Mouse (Mus musculus) lung, embryonic 14.5 days (tissue): ENCODE measurements at regions not wholly inside any gene's neighbourhood (a gene's known extent, or its start where the extent isn't known, plus 50 kb on each side); places are given as distances from the start of the nearest gene placed in this dataset.

Experiments
- ATAC-seq: fragments of 200-750 bp; cut with Nextera tagmentation; 2 replicates; pipeline ENCODE4 v1.8.0; 2017; ENCODE audit warnings: mild to moderate bottlenecking, moderate TSS enrichment, moderate library complexity; ENCODE audit not compliant: insufficient read depth
- DNase-seq: peaks from one replicate; pipeline ENCODE4 v3.0.0-alpha.2; 2015
- H3K27ac ChIP-seq: fragments of 300-500 bp; sonication (generic); 2 replicates; pipeline ENCODE4 v1.5.1; 2014; ENCODE audit warnings: low read depth, mild to moderate bottlenecking, moderate library complexity
- H3K27me3 ChIP-seq: fragments of 300-500 bp; sonication (generic); 2 replicates; pipeline ENCODE4 v1.6.1; 2014; ENCODE audit warnings: low read length, control low read depth; ENCODE audit not compliant: insufficient read depth
- H3K36me3 ChIP-seq: fragments of 300-500 bp; sonication (generic); 2 replicates; pipeline ENCODE4 v1.6.1; 2014; ENCODE audit warnings: control low read depth; ENCODE audit not compliant: insufficient read depth
- H3K4me1 ChIP-seq: fragments of 300-500 bp; sonication (generic); 2 replicates; pipeline ENCODE4 v1.6.1; 2014; ENCODE audit warnings: antibody characterized with exemption, control low read depth; ENCODE audit not compliant: insufficient read depth
- H3K4me2 ChIP-seq: fragments of 300-500 bp; sonication (generic); 2 replicates; pipeline ENCODE4 v1.6.1; 2014; ENCODE audit warnings: mild to moderate bottlenecking
- H3K4me3 ChIP-seq: fragments of 300-500 bp; sonication (generic); 2 replicates; pipeline ENCODE4 v1.5.1; 2014; ENCODE audit warnings: low read depth, low read length
- H3K9ac ChIP-seq: fragments of 300-500 bp; sonication (generic); 2 replicates; pipeline ENCODE4 v1.6.1; 2014
- H3K9me3 ChIP-seq: fragments of 300-500 bp; sonication (generic); 2 replicates; pipeline ENCODE4 v1.6.1; 2016; ENCODE audit warnings: low read depth, low read length, control low read depth
- CTCF ChIP-seq: IDR thresholded peaks from 2 replicates; pipeline ENCODE4 v1.5.1; 2016; ENCODE audit warnings: antibody characterized with exemption, low read depth
- WGBS: fragments of 180-500 bp; shearing (Covaris S2); extraction: QIAGEN DNeasy Blood & Tissue Kit; methylation state at CpG from one replicate; pipeline ENCODE4 v1.1.7; 2014; 5-methylcytosine and 5-hydroxymethylcytosine counted together

DNA sequence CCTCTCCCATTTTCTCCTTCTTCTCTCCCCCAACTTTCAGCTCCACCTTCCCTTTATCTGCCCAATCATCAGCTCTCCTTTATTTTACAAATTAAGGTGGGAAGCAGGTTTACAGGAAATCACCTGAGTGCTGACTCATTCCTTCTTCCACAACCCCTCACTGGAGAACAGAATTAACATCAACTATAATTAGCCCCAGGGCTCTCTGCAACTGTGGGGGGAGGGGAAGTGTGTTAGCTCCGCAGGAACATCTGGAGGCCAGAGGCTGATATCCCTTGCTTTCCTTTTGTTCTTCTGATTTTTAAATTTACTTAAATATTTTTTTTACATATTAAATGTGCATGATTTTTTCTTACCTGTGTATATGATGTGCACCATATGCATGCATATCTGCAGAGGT lies 459.4 kb upstream of the 3110018I06Rik start:
- 28% methylated on average over 1 of the region's 1 CpGs for WGBS
- no peak for TF ChIP-seq CTCF
- H3K9me3 ChIP-seq, result no peaks in the 10 kb centered on the region
- H3K27ac ChIP-seq, result no peak overlapping the region
- H3K36me3 ChIP-seq, result no peaks in the 10 kb centered on the region
- H3K9ac ChIP-seq, result no peak overlapping the region
- no peaks in the 10 kb centered on the region for H3K4me1 ChIP-seq
- H3K4me3 ChIP-seq, result no peak overlapping the region
- H3K4me2 ChIP-seq, result no peak overlapping the region
- DNase-seq (no peak), ATAC-seq (no peak)
- H3K27me3 ChIP-seq, result 0 out of 2 replicates have a peak, but pooled peaks cover 4% of the 10 kb centered on the region

DNA sequence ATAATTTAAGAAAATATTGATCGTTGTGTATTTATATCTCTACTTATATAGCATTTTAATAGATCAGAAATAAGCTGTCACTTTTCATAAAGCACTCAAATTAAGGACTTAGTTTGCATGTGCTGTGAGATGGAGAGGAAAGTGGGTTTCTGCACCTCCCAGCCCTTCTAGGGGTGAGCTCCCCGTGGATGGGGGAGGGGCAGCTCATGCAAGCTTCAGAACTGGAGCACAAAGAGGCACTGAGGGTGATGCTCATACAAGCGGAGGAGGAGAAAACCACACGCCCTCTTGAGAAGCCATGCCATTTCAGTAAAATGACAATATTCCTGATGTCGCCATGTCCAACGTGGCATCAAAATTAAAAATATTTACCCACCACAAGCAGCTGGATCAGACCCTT lies 452.1 kb upstream of the 3110018I06Rik start:
- whole genome bisulfite sequencing, result 68% methylated on average over 6 of the region's 6 CpGs
- Histone ChIP-seq H3K4me3 (no peak overlapping the region), H3K4me1 (no peaks in the 10 kb centered on the region), H3K27me3 (no peaks in the 10 kb centered on the region), H3K9ac (no peak overlapping the region), H3K27ac (no peak overlapping the region), H3K9me3 (no peaks in the 10 kb centered on the region), H3K4me2 (no peak overlapping the region), H3K36me3 (no peaks in the 10 kb centered on the region)
- TF ChIP-seq CTCF, result no peak
- DNase-seq, result no peak
- ATAC-seq, result no peak

- no peak overlapping the region for H3K9ac ChIP-seq
- no peaks in the 10 kb centered on the region for H3K27me3 ChIP-seq
- DNase-seq (no peak), ATAC-seq (no peak)
- H3K9me3 ChIP-seq, result no peaks in the 10 kb centered on the region
- H3K4me2 ChIP-seq, result no peak overlapping the region
- WGBS, result 73% methylated on average over 13 of the region's 13 CpGs
- H3K36me3 ChIP-seq, result no peaks in the 10 kb centered on the region
- H3K27ac ChIP-seq, result no peak overlapping the region
- no peak overlapping the region for H3K4me3 ChIP-seq
- no peaks in the 10 kb centered on the region for H3K4me1 ChIP-seq
- no peak for TF ChIP-seq CTCF
These were observed 446.3 kb upstream of the 3110018I06Rik start for GRCm38 (mm10) chr12:107041927-107042652.

DNA sequence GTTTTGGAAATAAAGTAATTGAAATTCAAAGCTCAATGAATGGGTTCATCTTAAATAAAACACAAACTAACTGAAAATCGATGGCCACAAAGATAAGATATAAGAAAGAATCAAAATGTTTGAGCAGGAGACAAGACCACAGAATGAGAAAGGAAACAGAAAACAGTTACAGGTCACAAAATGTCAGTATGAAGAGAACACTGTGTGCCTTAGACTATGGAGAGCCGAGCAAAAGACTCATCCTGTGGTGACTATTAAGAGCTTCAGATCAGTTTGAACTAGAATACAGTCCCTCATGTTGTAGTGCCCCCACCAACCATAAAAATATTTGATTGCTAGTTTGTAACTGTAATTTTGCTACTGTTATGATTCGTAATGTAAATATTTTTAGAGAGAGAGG lies 441.9 kb upstream of the 3110018I06Rik start:
- no peaks in the 10 kb centered on the region for H3K9me3 ChIP-seq
- H3K4me1 ChIP-seq, result no peaks in the 10 kb centered on the region
- no peak overlapping the region for H3K27ac ChIP-seq
- TF ChIP-seq CTCF, result no peak
- H3K36me3 ChIP-seq, result no peaks in the 10 kb centered on the region
- H3K4me2 ChIP-seq, result no peak overlapping the region
- H3K9ac ChIP-seq, result no peak overlapping the region
- WGBS, result 78% methylated on average over 3 of the region's 3 CpGs
- no peaks in the 10 kb centered on the region for H3K27me3 ChIP-seq
- no peak for ATAC-seq
- H3K4me3 ChIP-seq, result no peak overlapping the region
- no peak for DNase-seq

DNA sequence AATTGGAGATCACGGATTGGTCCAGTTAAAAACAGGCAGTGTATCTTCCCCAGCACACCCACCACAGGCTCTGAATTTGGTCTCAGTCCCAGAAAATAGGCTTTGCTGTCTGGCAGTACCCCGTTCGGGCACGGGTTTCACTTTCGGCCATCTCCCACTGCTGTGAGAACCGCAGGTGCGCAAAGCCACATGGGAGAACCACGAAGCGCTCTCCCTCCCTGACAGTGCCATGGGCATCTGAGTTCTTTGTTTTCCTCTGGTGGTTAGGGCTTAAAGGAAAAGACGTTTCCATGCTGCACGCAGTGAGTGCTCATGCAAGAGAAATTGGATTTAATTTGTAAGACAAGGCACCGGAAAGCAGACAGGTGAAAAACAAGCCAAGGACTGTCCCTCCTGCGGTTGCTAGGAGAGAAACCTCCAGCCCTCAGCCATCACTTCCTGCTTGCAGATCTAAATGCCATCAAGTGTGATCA lies 441.3 kb upstream of the 3110018I06Rik start:
- DNase-seq (no peak), ATAC-seq (no peak)
- Histone ChIP-seq H3K4me2 (no peak overlapping the region), H3K4me3 (no peak overlapping the region), H3K27me3 (no peaks in the 10 kb centered on the region), H3K9me3 (no peaks in the 10 kb centered on the region), H3K4me1 (no peaks in the 10 kb centered on the region), H3K36me3 (no peaks in the 10 kb centered on the region), H3K27ac (no peak overlapping the region), H3K9ac (no peak overlapping the region)
- WGBS, result 70% methylated on average over 13 of the region's 13 CpGs
- TF ChIP-seq CTCF, result no peak

DNA sequence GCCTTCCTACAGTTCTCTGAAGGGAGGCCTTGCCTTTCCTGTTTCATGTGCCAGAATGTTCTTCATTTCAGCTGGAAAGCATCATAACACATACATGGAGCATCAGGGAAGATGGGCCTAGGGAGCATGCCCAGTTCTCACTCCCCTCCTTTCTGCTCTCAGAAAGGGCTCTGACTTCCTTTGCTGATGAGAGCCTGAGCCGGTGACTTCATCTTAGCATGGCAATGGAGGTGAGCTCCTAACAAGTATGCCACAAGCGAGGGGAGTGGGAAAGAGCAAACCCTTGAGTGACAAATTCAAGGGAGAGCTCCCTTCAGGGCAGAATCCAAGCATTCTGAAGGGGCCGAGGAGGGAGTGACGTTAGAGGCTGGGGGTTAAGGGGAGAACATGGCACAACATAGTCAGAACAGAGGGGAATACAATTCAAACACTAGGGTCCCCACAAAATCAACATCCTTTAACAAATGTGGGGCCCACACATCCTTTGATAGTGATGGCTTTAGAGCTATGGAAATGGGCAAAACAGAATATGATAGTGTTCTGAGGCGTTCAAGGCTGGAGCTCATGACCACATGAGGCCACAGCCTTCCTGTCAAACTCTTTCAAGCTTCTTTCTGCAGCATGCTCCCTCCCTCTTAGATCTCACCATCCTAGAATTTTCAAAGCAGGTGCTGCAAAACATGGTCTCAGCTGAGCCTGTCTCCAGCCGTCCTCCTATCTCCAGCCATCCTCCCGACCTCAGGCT lies 437.4 kb upstream of the 3110018I06Rik start:
- Histone ChIP-seq H3K36me3 (no peaks in the 10 kb centered on the region), H3K27me3 (no peaks in the 10 kb centered on the region), H3K4me1 (no peaks in the 10 kb centered on the region), H3K4me3 (no peak overlapping the region), H3K4me2 (no peak overlapping the region), H3K27ac (no peak overlapping the region), H3K9me3 (no peaks in the 10 kb centered on the region), H3K9ac (no peak overlapping the region)
- 69% methylated on average over 7 of the region's 7 CpGs for WGBS
- no peak for ATAC-seq
- no peak for DNase-seq
- TF ChIP-seq CTCF, result no peak

GRCm38 (mm10) chr12:107052136-107052535 lies 436.3 kb upstream of the 3110018I06Rik start:
- H3K27me3 ChIP-seq, result no peaks in the 10 kb centered on the region
- H3K4me1 ChIP-seq, result no peaks in the 10 kb centered on the region
- no peak overlapping the region for H3K27ac ChIP-seq
- no peaks in the 10 kb centered on the region for H3K36me3 ChIP-seq
- ATAC-seq (no peak), DNase-seq (no peak)
- H3K4me3 ChIP-seq, result no peak overlapping the region
- no peak overlapping the region for H3K4me2 ChIP-seq
- H3K9me3 ChIP-seq, result no peaks in the 10 kb centered on the region
- no peak for TF ChIP-seq CTCF
- WGBS, result 86% methylated on average over 6 of the region's 6 CpGs
- no peak overlapping the region for H3K9ac ChIP-seq
